Mouse (Mus musculus) cortical plate, adult 2 months (tissue): ENCODE measurements around the gene Cbx1. TPM values are rescaled to one million over a fixed set of nuclear protein-coding genes. Genes with fewer than 3 reads are reported as not detected.

Experiments
- H3K27ac ChIP-seq: fragments of 200-500 bp; 2 replicates; pipeline ENCODE4 v1.5.1; 2012; ENCODE audit warnings: low read length, control low read depth, inconsistent platforms; ENCODE audit not compliant: insufficient read depth
- H3K4me1 ChIP-seq: fragments of 200-500 bp; 2 replicates; pipeline ENCODE4 v1.6.1; 2011; ENCODE audit warnings: low read length; ENCODE audit not compliant: control insufficient read depth, insufficient read depth
- H3K4me3 ChIP-seq: fragments of 200-500 bp; 2 replicates; pipeline ENCODE4 v1.5.1; 2011; ENCODE audit warnings: mild to moderate bottlenecking, low read length, control low read depth; ENCODE audit not compliant: insufficient read depth
- CTCF ChIP-seq: fragments of 200-500 bp; IDR thresholded peaks from 2 replicates; pipeline ENCODE4 v1.5.1; 2011; ENCODE audit warnings: mild to moderate bottlenecking, control low read depth, low read length; ENCODE audit not compliant: insufficient read depth; ENCODE audit errors: extremely low read depth
- POLR2A ChIP-seq: fragments of 200-500 bp; IDR thresholded peaks from 2 replicates; pipeline ENCODE4 v1.6.1; 2011; ENCODE audit warnings: mild to moderate bottlenecking, low read length, control low read depth; ENCODE audit not compliant: insufficient read depth; ENCODE audit errors: extremely low read depth
- polyA plus RNA-seq: library from polyadenylated mRNA; depleted of rRNA; stranded (reverse); fragments of >200 nt; gene quantifications from 2 replicates; pipeline ENCODE4 v1.2.3, GENCODE M21; 2012; rRNA removed

The Cbx1 gene
- 27.1 and 30.1 TPM in 2 replicates for polyA plus RNA-seq

- Histone ChIP-seq H3K4me3 (peak within 1 kb of the TSS; percentile 76), H3K27ac (peak within 1 kb of the TSS; percentile 35), H3K4me1 (peaks cover 5% of the 10 kb centered on the region; the same call in 1 of the 2 replicates)
- TF ChIP-seq POLR2A (peak; percentile 47; the same call in 1 of the 2 replicates), CTCF (no peak)
Measured at GRCm38 (mm10) chr11:96788871-96789795, at the start of gene Cbx1. Cbx1 (plus strand) TSS chr11:96789127.

- H3K4me3 ChIP-seq, result no peak overlapping the region
- TF ChIP-seq CTCF, result no peak
- no peak for TF ChIP-seq POLR2A
- no peak overlapping the region for H3K27ac ChIP-seq
- no peaks in the 10 kb centered on the region for H3K4me1 ChIP-seq
Measured at GRCm38 (mm10) chr11:96740796-96741195, 48.1 kb upstream of the Cbx1 start.

GRCm38 (mm10) chr11:96741995-96742394, 46.9 kb upstream of the Cbx1 start:
- H3K27ac ChIP-seq, result no peak overlapping the region

GRCm38 (mm10) chr11:96743000-96743399, 45.9 kb upstream of the Cbx1 start:
- TF ChIP-seq CTCF (no peak), POLR2A (no peak)
- Histone ChIP-seq H3K4me3 (no peak overlapping the region), H3K4me1 (no peaks in the 10 kb centered on the region), H3K27ac (no peak overlapping the region)

More at GRCm38 (mm10) chr11:96741995-96742394, 46.9 kb upstream of the Cbx1 start:
- Histone ChIP-seq H3K4me1 (no peaks in the 10 kb centered on the region), H3K4me3 (no peak overlapping the region)
- TF ChIP-seq CTCF (no peak), POLR2A (no peak)

GRCm38 (mm10) chr11:96743891-96744290, 45.0 kb upstream of the Cbx1 start:
- H3K4me1 ChIP-seq, result no peaks in the 10 kb centered on the region
- H3K27ac ChIP-seq, result no peak overlapping the region
- TF ChIP-seq POLR2A, result no peak
- no peak for TF ChIP-seq CTCF
- no peak overlapping the region for H3K4me3 ChIP-seq

GRCm38 (mm10) chr11:96746648-96747047, 42.3 kb upstream of the Cbx1 start:
- Histone ChIP-seq H3K4me3 (no peak overlapping the region), H3K4me1 (no peaks in the 10 kb centered on the region), H3K27ac (no peak overlapping the region)
- no peak for TF ChIP-seq CTCF
- TF ChIP-seq POLR2A, result no peak

GRCm38 (mm10) chr11:96747555-96747954, 41.4 kb upstream of the Cbx1 start:
- Histone ChIP-seq H3K4me1 (no peaks in the 10 kb centered on the region), H3K4me3 (no peak overlapping the region), H3K27ac (no peak overlapping the region)
- TF ChIP-seq POLR2A (no peak), CTCF (no peak)

- Histone ChIP-seq H3K4me3 (no peak overlapping the region), H3K27ac (no peak overlapping the region), H3K4me1 (no peaks in the 10 kb centered on the region)
- TF ChIP-seq CTCF (no peak), POLR2A (no peak)
Measured at GRCm38 (mm10) chr11:96755298-96755697, 33.6 kb upstream of the Cbx1 start.

- TF ChIP-seq CTCF (no peak), POLR2A (no peak)
- Histone ChIP-seq H3K4me3 (no peak overlapping the region), H3K4me1 (no peaks in the 10 kb centered on the region), H3K27ac (no peak overlapping the region)
Measured at GRCm38 (mm10) chr11:96757421-96757820, 31.5 kb upstream of the Cbx1 start.

GRCm38 (mm10) chr11:96758402-96758801, 30.5 kb upstream of the Cbx1 start:
- no peak overlapping the region for H3K27ac ChIP-seq
- H3K4me1 ChIP-seq, result no peaks in the 10 kb centered on the region; the same call in 1 of the 2 replicates
- TF ChIP-seq POLR2A, result no peak
- no peak for TF ChIP-seq CTCF
- no peak overlapping the region for H3K4me3 ChIP-seq
